Mouse (Mus musculus) mouse embryonic stem cell (cell line): Measurements from ENCODE around the gene Uck1.

Experiments used
- in situ Hi-C, 2 experiments: fragments of 300-500 bp; cut with MboI; formaldehyde crosslinking; loops; 1 replicate in 1 of 2; 3 replicates in 1 of 2; pipeline ENCODE4 v1.14.3; 2019 to 2020; ENCODE audit warnings: low sequenced_read_pairs in 2 of 2, low pct_unique_long_range_greater_than_20kb in 1 of 2, mixed read lengths in 1 of 2; ENCODE audit not compliant: unreplicated experiment in 1 of 2

Uck1 gene

DNA sequence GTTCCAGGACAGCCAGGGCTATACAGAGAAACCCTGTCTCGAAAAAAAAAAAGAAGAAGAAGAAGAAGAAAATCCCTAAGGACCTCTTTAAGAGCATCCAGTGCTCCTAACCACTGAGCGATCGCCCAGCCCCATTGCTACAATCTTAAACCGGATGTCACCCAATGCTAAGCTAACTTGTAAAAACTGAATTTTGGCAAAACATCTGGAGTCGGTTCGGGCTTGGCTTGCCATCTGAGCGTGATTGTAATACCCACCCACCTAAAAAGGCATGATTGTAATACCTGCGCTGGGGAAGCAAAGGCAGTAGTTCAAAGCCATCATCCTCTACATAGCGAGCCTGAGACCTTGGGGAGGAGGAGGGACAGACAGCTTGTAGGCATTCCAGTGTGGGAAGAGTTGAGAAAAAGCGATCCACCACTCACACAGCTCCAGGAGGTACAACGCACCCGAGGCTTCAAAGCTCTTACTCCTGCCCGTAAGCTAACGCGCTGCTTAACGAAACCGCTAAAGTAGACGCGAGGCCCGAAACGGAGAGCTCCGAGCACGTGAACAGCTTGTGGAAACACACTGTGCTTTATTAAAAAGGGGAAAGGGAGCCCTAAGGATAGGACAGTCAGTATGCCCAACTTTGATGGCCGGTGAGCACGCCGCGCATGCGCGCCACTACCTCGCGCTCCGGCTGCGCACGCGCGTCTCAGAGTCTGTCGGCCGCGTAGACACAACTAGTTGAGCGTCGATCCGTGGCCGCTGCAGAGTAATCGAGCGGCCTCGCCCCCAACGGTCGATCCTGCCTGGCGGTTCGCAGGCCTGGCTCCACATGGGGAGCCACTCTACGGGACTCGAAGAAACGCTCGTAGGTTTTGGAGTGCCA is 23.8 kb downstream of the Uck1 start, which contains the start of gene Pomt1:
Gene Pomt1, plus strand, starts transcription at position 705 of the 874 bp plus-strand sequence.
- in situ Hi-C loops = no loop called here

DNA sequence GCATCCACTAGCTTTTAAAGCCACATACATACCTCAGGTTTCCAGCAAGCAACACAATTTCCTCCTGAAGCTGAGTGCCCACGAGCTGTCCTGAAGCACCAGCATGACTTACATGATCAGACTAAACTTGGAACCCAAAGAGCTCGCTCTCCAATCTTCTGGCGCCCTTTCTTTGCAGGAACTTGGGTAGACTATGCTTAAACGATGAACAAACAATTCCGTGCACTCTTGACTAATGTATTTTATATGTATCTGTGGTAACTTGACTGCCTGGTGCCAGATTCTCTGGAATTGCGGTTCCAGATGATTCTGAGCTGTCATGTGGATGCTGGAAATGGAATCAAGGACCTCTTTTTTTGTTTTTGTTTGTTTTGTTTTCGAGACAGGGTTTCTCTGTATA is 24.5 kb downstream of the Uck1 start:
- in situ Hi-C loops = no loop called here

DNA sequence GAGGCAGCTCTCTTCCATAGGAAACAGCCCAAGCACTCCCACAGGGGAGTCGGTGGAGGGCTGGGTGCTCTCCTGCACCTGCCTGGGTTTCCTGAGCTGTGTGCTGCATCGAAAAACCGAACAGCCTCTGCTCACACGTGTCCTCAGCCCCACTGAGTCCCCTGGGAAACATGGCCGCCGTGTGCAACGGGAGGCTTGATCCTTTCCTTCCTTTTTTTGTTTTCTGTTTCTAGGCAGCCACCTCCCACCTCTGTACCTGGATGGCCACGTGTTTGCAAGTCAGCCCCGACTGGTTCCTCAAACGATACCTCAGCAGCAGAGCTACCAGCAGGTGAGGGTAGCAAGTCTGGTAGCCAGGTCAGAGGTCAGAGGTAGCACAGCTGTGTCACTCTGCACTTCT is 37.9 kb downstream of the Uck1 start:
- in situ Hi-C loops = no loop called here

DNA sequence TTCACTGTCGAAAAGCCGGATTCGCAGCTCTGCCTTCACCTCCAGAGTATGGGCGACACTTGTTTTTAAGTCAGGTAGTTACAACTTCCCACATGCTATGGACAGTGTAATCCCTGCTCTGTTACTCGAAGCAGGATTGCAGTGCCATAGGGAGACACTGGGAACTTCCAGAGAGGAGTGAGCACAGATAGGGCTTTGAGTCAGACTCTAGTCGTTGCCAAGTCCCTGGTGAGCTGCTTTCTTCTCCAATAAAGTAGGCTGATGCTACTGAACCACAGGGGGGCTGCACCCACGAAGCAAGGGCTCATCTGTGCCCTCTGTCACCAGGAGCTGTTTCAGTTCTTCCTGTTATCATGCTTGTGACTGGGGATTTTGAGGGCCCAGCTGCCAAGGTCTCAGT is 38.4 kb downstream of the Uck1 start:
- in situ Hi-C loops = no loop called here

DNA sequence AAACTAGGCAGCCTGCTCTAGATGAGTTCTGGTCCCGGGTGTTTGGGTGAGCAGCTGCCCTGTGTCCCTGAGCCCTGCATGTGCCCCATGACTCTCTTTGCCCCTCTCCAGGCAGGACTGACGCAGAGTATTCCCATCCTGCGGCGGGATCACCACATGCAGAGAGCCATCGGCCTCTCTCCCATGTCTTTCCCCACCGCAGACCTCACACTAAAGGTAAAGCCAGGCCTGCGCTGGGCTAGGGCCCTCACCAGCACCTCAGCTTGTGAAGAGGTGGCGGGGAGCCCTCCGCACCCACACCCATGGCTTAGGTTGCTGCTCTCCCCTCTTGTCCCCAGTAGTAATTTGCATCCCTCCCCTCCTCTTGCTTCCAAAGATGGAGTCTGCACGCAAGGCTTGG is 39.0 kb downstream of the Uck1 start:
- in situ Hi-C loops = no loop called here

DNA sequence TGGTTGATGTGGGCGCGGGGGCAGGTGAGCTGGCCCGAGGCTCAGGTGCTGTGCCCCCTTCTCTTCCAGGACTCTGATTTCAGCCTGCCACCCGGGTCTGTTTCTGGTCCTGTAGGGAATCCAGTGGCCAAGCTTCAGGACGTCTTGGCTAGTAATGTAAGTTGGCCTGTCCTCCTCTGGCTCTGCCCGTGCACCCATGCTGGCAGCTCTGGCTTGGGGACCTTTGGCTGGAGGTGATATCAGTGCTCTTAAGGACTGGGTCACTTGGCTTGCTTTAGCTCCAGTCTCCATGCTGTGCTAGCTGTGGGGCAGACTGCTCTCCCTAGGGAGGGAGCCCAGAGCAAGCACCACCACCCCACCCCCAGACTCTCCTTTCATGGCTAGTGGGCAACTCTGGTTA is 39.9 kb downstream of the Uck1 start:
- in situ Hi-C loops = no loop called here

DNA sequence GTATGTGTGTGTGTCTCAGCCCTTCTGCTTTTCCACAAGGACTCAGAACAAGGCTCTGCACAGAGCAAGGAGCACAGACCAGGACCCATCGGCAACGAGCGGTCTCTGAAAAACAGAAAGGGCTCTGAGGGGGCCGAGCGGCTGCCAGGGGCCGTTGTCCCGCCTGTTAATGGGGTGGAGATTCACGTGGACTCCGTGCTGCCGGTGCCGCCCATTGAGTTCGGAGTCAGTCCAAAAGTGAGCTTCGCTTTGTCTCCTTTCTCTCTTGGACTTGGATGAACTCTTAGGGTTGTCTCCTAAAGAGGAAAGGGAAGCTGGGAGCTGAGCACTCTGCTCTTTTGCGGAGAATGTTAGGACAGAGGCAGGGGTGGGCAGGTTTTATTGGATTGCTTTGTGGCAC is 40.5 kb downstream of the Uck1 start:
- in situ Hi-C loops = no loop called here

DNA sequence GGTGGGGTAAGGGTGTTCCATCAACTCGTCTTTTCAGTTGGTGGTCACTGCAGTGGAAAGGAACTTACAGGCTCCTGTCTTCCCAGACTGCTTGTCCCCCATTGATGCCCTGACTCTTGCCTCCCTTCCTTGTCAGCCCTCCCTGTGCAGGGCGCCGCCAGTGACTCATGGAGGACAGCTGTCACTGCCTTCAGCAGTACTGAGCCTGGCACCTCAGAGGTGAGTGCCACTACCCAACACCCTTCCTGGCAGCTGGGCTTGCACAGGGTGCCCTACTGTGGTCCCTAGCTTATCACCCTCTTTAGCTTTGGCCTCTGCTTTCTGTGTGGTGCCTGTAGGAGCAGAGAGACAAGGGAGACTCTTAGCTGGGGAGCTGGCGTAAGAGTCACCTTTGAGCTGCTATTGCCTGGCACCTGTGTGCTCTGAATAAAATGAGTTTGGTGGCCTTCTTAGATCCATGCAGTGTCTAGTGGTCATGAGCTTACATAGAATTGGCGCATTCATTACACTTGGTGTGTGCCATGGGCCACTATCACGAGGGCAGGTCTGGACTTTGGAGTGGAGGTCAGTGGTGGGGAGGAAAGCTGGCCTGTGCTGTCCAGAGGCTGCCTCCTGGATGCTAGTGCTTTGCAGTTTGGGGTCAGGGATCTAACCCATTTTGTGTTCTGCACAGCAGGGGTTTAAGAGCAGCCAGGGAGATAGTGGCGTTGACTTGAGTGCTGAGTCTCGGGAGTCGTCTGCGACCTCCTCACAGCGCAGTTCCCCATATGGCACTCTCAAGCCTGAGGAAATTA is 41.2 kb downstream of the Uck1 start:
- in situ Hi-C loops = no loop called here

DNA sequence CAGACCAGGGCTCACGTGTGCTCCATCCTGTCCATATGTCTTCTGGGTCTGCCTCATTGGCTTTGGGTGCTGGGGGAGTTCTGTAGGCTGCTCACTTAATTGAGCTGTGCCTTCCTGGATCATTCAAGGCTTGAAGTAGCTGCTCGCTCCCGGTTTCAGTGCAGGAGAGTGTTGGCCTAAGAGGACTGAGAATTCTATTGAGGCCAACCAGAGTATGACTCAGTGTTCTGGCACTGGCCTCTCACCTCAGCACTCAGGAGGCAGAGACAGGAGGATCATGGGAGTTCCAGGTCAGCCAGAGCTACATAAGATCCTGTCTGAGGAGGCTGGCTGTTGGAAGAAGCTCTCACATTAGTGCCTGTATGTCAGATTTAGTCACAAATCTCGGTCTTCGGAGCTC is 41.8 kb downstream of the Uck1 start:
- in situ Hi-C loops = no loop called here

DNA sequence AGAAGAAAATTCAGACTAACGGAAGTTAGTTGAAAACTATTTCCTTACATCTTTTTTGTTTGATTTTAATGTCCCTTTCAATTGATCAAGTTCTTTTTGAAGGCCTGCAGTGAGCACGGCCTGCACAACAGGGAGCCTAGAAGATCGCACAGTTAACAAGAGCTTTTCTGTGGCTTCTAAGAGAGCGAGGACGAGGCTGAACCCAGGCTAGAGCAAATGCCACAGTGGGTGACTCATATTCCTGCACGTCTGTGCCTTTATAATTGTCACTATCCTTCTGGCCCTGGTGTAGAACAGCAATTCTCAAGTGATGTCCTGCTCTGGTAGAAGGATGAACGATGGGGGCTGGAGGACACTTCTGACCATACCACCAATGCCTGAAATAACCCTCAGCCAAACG is 42.3 kb downstream of the Uck1 start:
- in situ Hi-C loops = no loop called here

DNA sequence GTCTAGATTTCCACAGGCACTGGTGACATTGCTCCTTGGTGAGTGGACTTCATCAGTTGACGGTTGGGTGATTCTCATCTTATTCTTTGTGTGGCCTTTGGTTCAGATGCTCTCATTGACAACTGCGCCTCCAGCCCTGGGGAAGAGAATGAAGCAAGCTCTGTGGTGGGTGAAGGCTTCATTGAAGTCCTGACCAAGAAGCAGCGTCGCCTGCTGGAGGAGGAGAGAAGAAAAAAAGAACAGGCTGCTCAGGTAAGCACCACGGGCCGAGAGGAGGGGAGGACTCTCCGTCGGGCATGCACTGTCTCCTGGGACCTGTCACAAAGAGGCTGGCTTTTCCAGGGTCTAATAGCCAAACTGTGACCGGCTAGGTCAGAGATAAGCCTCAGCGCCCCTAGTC is 43.5 kb downstream of the Uck1 start:
- in situ Hi-C loops = no loop called here

DNA sequence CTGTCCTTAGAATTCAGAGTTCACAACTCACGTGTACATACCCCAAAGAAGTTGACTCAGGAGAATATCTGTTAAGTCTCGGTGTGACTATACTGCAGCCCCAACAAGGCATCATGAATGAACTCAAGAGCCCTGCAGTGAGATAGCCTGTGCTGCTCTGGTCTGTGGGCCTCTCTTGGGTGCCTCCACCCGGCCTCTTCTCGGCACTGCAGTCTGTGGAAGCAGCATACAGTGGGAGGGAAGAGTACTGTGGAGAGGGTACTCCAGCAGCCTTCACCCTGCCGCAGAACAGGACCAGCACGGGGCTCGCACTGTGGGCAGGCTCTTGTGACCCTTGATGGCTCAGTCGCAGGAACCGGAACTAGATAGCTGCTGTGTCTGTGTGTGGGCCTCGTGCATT is 44.4 kb downstream of the Uck1 start:
- in situ Hi-C loops = no loop called here

DNA sequence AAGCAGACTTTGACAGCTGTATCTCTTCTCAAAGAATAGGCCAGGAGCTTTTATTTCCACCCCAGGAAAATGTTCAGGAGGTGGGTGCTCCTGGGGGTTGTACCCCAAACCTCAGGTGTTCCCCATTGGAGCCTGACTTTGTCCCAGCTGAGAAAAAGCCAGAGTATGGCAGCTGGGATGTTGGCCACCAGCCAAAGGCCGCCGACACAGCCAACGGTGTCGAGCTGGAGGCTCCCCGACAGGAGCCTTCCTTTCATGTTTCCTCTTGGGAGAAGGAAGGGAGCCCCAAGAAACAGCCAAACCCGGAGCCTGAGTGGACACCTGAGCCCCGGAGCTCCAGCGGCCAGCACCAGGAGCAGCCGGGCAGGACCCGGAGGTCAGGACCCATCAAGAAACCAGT is 47.0 kb downstream of the Uck1 start:
- in situ Hi-C loops = no loop called here

DNA sequence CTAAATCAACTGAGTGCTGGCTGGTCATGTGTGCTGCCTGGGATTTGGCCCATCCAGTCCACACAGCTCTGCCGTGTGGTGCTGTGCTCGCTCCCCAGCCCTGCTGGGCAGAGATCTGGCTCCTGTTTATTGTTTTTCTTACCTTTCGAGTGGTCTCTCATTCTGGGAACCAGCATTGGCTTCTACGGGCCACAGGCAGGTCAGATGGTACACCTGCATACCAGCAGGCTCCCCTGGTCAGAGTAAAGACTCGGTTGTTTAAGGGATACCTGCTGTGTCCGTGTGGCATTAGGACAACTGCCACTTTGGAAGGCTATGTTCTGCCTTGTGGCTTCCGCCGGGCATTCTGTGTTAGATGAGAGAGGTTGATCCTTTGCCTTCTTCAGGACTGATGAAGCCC is 48.3 kb downstream of the Uck1 start:
- in situ Hi-C loops = no loop called here

DNA sequence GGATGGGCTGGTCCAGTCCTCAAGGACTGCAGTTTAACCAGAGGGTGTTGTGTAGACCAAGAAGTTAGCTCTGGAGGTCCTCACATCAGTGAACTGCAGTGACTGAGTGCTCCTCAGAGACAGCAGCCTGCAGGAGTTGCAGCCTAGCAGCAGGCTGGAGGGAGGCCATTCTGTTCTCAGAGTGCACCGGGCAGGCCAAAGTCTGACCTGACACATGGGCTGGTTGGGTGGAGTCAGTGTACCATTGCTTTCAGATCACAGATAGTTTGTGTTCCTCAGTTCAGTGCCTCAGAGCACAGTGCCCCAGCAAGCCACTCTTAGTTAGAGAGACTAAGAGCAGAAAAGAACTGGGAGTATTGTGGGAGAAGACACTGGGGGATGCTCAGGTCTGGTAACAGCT is 52.3 kb downstream of the Uck1 start:
- in situ Hi-C loops = no loop called here
